In genomic region chr2:168158911-168159711, GRCm38 (mm10) we compare ENCODE assay signal across 8 mouse cellular contexts. TPM values are rescaled to one million over a fixed set of nuclear protein-coding genes. Genes with fewer than 3 reads are reported as not detected.
DNase-seq lines count a peak whose midpoint lies in the region; ATAC-seq and TF ChIP-seq lines count a peak whose summit lies in the region.

No protein-coding gene starts in this region.

- no peak for TF ChIP-seq CTCF in gastrocnemius, adult 2 months (IDR thresholded peaks at IDR 0.05)

- H3K4me3 ChIP-seq in gastrocnemius, adult 2 months = peak overlapping the region; percentile 62
- peak overlapping the region; percentile 14 for H3K4me3 ChIP-seq in hindbrain, embryonic 13.5 days
- H3K4me3 ChIP-seq in limb, embryonic 15.5 days = peak overlapping the region; percentile 30
- peak overlapping the region; percentile 5; the same call in 1 of the 2 replicates for H3K4me3 ChIP-seq in midbrain, embryonic 16.5 days (ENCODE audit: low read depth, low read length)

- no peaks in the 10 kb centered on the region for H3K36me3 ChIP-seq in hindbrain, embryonic 13.5 days
- H3K36me3 ChIP-seq in limb, embryonic 15.5 days = no peaks in the 10 kb centered on the region
- no peaks in the 10 kb centered on the region for H3K36me3 ChIP-seq in midbrain, embryonic 16.5 days (ENCODE audit: control insufficient read depth, insufficient read depth, low read length)

- H3K4me1 ChIP-seq in hindbrain, embryonic 13.5 days (replicated peaks) = peaks cover 43% of the 10 kb centered on the region
- H3K4me1 ChIP-seq in limb, embryonic 15.5 days = peaks cover 37% of the 10 kb centered on the region
- peaks cover 16% of the 10 kb centered on the region for H3K4me1 ChIP-seq in midbrain, embryonic 16.5 days (ENCODE audit: control insufficient read depth, insufficient read depth, low read length)

- 4% methylated on average over 25 of the region's 25 CpGs for WGBS in hindbrain, embryonic 13.5 days
- WGBS in limb, embryonic 15.5 days = 4% methylated on average over 24 of the region's 25 CpGs
- WGBS in midbrain, embryonic 16.5 days = 1% methylated on average over 22 of the region's 25 CpGs

- H3K4me2 ChIP-seq in hindbrain, embryonic 13.5 days = peak overlapping the region; percentile 44
- H3K4me2 ChIP-seq in limb, embryonic 15.5 days = peak overlapping the region; percentile 71
- H3K4me2 ChIP-seq in midbrain, embryonic 16.5 days (ENCODE audit: low read length) = peak overlapping the region; percentile 41

- no peak overlapping the region for H3K27ac ChIP-seq in gastrocnemius, adult 2 months
- H3K27ac ChIP-seq in hindbrain, embryonic 13.5 days = peak overlapping the region; percentile 52; the same call in 1 of the 2 replicates
- H3K27ac ChIP-seq in limb, embryonic 15.5 days = peak overlapping the region; percentile 57
- H3K27ac ChIP-seq in midbrain, embryonic 16.5 days (ENCODE audit: low read length) = no peak overlapping the region

- intact Hi-C loops in gastrocnemius, adult 2 months (cut with DNase I) = no loop called here
- intact Hi-C loops in left cerebral cortex, postnatal 36 days (cut with DNase I) = no loop called here

- DNase-seq in gastrocnemius, adult 2 months = no peak
- DNase-seq in gastrocnemius, postnatal 25 days = no peak
- DNase-seq in embryo, embryonic 9.5 days (ENCODE audit: extremely low spot score) = peak; percentile 65
- no peak for DNase-seq in left cerebral cortex, adult 18-20 months (ENCODE audit: low spot score in 2 of 2)
- DNase-seq in left cerebral cortex, postnatal 36 days (ENCODE audit: low spot score in 2 of 2) = no peak

- peaks cover 24% of the 10 kb centered on the region for H3K27me3 ChIP-seq in hindbrain, embryonic 13.5 days
- H3K27me3 ChIP-seq in limb, embryonic 15.5 days = no peaks in the 10 kb centered on the region
- H3K27me3 ChIP-seq in midbrain, embryonic 16.5 days (ENCODE audit: control insufficient read depth, insufficient read depth, low read depth, low read length) = no peaks in the 10 kb centered on the region

- H3K9me3 ChIP-seq in hindbrain, embryonic 13.5 days = no peaks in the 10 kb centered on the region
- H3K9me3 ChIP-seq in limb, embryonic 15.5 days = no peaks in the 10 kb centered on the region
- no peaks in the 10 kb centered on the region for H3K9me3 ChIP-seq in midbrain, embryonic 16.5 days (replicated peaks; ENCODE audit: control insufficient read depth, low read length, poor library complexity, severe bottlenecking)

- peak overlapping the region; percentile 53; the same call in 1 of the 2 replicates for H3K9ac ChIP-seq in hindbrain, embryonic 13.5 days
- H3K9ac ChIP-seq in limb, embryonic 15.5 days = peak overlapping the region; percentile 18; the same call in 1 of the 2 replicates
- H3K9ac ChIP-seq in midbrain, embryonic 16.5 days (ENCODE audit: low read depth, low read length) = peak overlapping the region; percentile 32; the same call in 1 of the 2 replicates

- ATAC-seq in hindbrain, embryonic 13.5 days (ENCODE audit: low FRiP score) = no peak
- ATAC-seq in limb, embryonic 15.5 days (ENCODE audit: insufficient number of reproducible peaks, low FRiP score, low TSS enrichment, low read depth) = no peak
- no peak for ATAC-seq in midbrain, embryonic 16.5 days

RNA-seq across cellular contexts. Expression of gene Adnp, which starts 47.8 kb away (rescaled TPM):
- total RNA-seq in gastrocnemius, adult 2 months (2021) = 10 to 100 TPM; 14.6 to 16.2 TPM
- total RNA-seq in gastrocnemius, postnatal 25 days (2021) = 10 to 100 TPM; 15.2 to 16.7 TPM
- 3.1 and 3.5 TPM in 2 replicates for polyA plus RNA-seq in hindbrain, embryonic 13.5 days (2015; fragmentation: Nextera tagmentation; extraction: Ambion mirVana)
- polyA plus RNA-seq in limb, embryonic 15.5 days (2015; fragmentation: Nextera tagmentation; extraction: Ambion mirVana) = 3.1 and 3.6 TPM in 2 replicates
- polyA plus RNA-seq in midbrain, embryonic 16.5 days (2015; fragmentation: Nextera tagmentation; extraction: Ambion mirVana) = 2.7 and 2.8 TPM in 2 replicates
- total RNA-seq in left cerebral cortex, adult 18-20 months (2021) = 10 to 100 TPM; 73.0 to 78.9 TPM
- total RNA-seq in left cerebral cortex, postnatal 36 days (2021) = 10 to 100 TPM; 80.9 to 85.3 TPM

Comparison
In these comparisons a context has a peak if more than half of its experiments do, and no peak if none do; other contexts are left out.
1. H3K27ac ChIP-seq: peak in hindbrain, embryonic 13.5 days (single experiment) and limb, embryonic 15.5 days (single experiment); none in gastrocnemius, adult 2 months (single experiment) and midbrain, embryonic 16.5 days (single experiment).
2. H3K4me3 ChIP-seq: peak in every context shown above with its lines; median percentile 62 in gastrocnemius, adult 2 months; 30 in limb, embryonic 15.5 days; 14 in hindbrain, embryonic 13.5 days; 5 in midbrain, embryonic 16.5 days.
3. RNA of gene Adnp, which starts 47.8 kb away (total RNA-seq): 80.9 to 85.3 TPM in left cerebral cortex, postnatal 36 days and 73.0 to 78.9 TPM in left cerebral cortex, adult 18-20 months; 15.2 to 16.7 TPM in gastrocnemius, postnatal 25 days and 14.6 to 16.2 TPM in gastrocnemius, adult 2 months; every median in the first group is over 4 times any median in the second.
4. Peak in every context shown above with its lines, with median percentiles within 50 percentile points of each other: H3K4me2 ChIP-seq and H3K9ac ChIP-seq.